Mouse (Mus musculus) limb, embryonic 10.5 days (tissue): ENCODE data around the gene Armh1. TPM values are rescaled to one million over a fixed set of nuclear protein-coding genes. Genes with fewer than 3 reads are reported as not detected.

Experiments
- DNase-seq: peaks from one replicate; pipeline ENCODE4 v3.0.0-alpha.2; 2017; ENCODE audit warnings: low spot score
- H3K27ac ChIP-seq: fragments of 300-500 bp; sonication (generic); 2 replicates; pipeline ENCODE4 v1.5.1; 2016; ENCODE audit warnings: mild to moderate bottlenecking
- H3K27me3 ChIP-seq: fragments of 300-500 bp; sonication (generic); 2 replicates; pipeline ENCODE4 v1.6.1; 2016; ENCODE audit warnings: low read depth, mild to moderate bottlenecking; ENCODE audit not compliant: poor library complexity, severe bottlenecking
- H3K36me3 ChIP-seq: fragments of 300-500 bp; sonication (generic); 2 replicates; pipeline ENCODE4 v1.6.1; 2016; ENCODE audit warnings: mild to moderate bottlenecking, moderate library complexity
- H3K4me1 ChIP-seq: fragments of 300-500 bp; sonication (generic); 2 replicates; pipeline ENCODE4 v1.6.1; 2016
- H3K4me3 ChIP-seq: fragments of 300-500 bp; sonication (generic); 2 replicates; pipeline ENCODE4 v1.5.1; 2016; ENCODE audit warnings: mild to moderate bottlenecking, moderate library complexity
- H3K9me3 ChIP-seq: fragments of 300-500 bp; sonication (generic); replicated peaks from 2 replicates; pipeline ENCODE4 v1.6.1; 2016; ENCODE audit warnings: mild to moderate bottlenecking
- WGBS: fragments of 180-500 bp; shearing (Covaris S2); methylation state at CpG from one replicate; pipeline ENCODE4 v1.1.7; 2016; 5-methylcytosine and 5-hydroxymethylcytosine counted together
- polyA plus RNA-seq: library from polyadenylated mRNA; unstranded; fragments of >200 nt; fragmentation: Nextera tagmentation; extraction: Ambion mirVana; gene quantifications from 2 replicates; pipeline ENCODE4 v1.2.1, GENCODE M21; 2016

Gene Armh1
- polyA plus RNA-seq, 1 experiment from 2014 or later = 0.25 TPM

DNA sequence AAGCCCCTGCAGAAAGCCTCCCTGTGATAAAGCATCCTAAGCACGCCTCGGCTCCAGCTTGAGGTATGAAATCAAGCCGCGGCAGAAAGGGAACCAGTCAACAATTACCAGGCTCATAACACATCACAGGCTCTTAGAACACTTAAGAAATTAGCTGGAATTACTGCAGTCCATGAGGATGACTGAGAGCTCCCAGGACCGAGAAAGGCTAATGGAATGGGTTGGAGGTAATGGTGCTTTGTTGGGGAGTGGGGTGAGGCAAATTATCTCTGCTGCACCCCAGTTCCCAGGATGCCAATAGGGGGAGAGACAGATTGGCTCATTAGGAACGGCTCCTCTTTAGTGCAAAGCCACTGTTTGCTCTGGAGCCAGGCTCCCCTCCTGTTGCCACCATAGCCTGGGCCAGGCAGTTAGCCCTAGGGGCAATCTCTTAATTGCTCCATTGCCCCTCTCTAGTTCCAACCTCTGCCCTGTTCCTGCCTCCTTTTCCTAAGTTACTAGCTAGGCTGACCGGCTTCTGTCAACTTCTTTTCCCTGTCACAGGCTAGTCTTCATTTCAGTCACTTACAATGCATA lies 17.7 kb downstream of the Armh1 start:
- Histone ChIP-seq H3K27me3 (no peaks in the 10 kb centered on the region), H3K36me3 (no peaks in the 10 kb centered on the region), H3K9me3 (no peaks in the 10 kb centered on the region), H3K27ac (no peak overlapping the region), H3K4me1 (peaks cover 15% of the 10 kb centered on the region), H3K4me3 (no peak overlapping the region)
- WGBS = 45% methylated on average over 7 of the region's 7 CpGs
- DNase-seq = no peak

DNA sequence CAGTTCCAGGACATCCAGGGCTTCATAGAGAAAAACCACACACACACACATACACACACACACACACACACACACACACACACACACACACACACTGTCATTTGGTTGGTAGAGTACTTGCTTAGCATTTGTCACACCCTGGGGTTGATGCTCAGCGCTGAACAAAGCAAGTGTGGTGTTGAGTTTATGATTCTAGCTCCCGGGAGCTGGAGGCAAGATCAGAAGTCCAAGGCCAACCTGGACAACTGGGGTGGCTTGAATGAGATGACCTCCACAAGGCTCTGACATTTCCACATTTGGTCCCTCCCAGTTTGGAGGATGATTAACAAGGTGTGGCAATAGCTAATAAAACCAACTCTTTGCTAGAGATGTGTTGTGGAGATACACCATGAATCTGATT lies 20.7 kb downstream of the Armh1 start:
- no peak overlapping the region for H3K4me3 ChIP-seq
- H3K27ac ChIP-seq = no peak overlapping the region
- WGBS = 83% methylated on average over 2 of the region's 2 CpGs
- no peaks in the 10 kb centered on the region for H3K27me3 ChIP-seq
- no peak for DNase-seq
- peaks cover 17% of the 10 kb centered on the region for H3K4me1 ChIP-seq
- no peaks in the 10 kb centered on the region for H3K36me3 ChIP-seq
- H3K9me3 ChIP-seq = no peaks in the 10 kb centered on the region

DNA sequence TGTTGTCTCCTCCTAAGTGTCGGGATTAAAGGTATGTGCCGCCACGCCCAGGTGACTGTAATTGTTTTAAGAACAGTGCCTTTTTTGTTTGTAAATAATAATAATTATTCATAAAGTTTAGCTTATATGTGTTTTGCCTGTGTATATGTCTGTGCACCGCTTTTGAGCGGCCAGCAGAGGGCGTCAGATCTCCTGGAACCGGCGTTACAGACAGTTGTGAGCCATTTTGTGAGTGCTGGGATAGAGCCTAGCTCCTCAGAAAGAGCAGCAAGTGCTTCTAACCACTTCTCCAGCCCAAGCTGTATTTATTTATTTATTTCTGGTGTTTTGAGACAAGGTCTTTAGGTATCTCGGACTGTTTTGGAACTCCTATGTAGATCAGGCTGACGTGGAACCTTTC lies 21.6 kb downstream of the Armh1 start:
- WGBS = 57% methylated on average over 10 of the region's 10 CpGs
- H3K27ac ChIP-seq = no peak overlapping the region
- no peaks in the 10 kb centered on the region for H3K9me3 ChIP-seq
- H3K27me3 ChIP-seq = no peaks in the 10 kb centered on the region
- no peak overlapping the region for H3K4me3 ChIP-seq
- DNase-seq = peak; percentile 48
- H3K36me3 ChIP-seq = no peaks in the 10 kb centered on the region
- peaks cover 14% of the 10 kb centered on the region for H3K4me1 ChIP-seq

GRCm38 (mm10) chr4:117229590-117229989 lies 22.3 kb downstream of the Armh1 start:
- no peak for DNase-seq
- no peaks in the 10 kb centered on the region for H3K9me3 ChIP-seq
- no peak overlapping the region for H3K4me3 ChIP-seq
- 67% methylated on average over 15 of the region's 15 CpGs for WGBS
- H3K27me3 ChIP-seq = no peaks in the 10 kb centered on the region
- H3K4me1 ChIP-seq = peaks cover 13% of the 10 kb centered on the region
- no peak overlapping the region for H3K27ac ChIP-seq
- H3K36me3 ChIP-seq = no peaks in the 10 kb centered on the region

DNA sequence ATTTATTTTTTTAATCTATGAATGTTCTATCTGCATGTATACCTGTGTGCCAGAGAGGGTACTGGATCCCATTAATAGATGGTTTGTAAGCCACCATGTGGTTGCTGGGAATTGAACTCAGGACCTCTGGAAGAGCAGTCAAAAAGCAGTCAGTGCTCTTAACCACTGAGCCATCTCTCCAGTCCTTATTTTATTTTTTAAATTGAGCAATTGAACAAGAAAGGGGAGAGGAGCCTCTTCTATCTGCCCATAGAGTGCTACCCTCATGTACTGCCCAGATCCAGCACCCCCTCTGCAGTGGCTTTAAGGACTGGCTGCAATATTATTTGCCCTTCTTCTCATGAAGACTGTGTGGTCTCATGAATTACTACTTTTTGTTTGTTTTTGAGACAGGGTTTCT lies 26.7 kb downstream of the Armh1 start:
- no peak for DNase-seq
- no peaks in the 10 kb centered on the region for H3K36me3 ChIP-seq
- no peak overlapping the region for H3K4me3 ChIP-seq
- H3K4me1 ChIP-seq = 0 out of 2 replicates have a peak, but pooled peaks cover 11% of the 10 kb centered on the region
- H3K9me3 ChIP-seq = no peaks in the 10 kb centered on the region
- H3K27me3 ChIP-seq = no peaks in the 10 kb centered on the region
- H3K27ac ChIP-seq = no peak overlapping the region

GRCm38 (mm10) chr4:117224122-117224521 lies 27.8 kb downstream of the Armh1 start:
- no peak for DNase-seq
- H3K9me3 ChIP-seq = no peaks in the 10 kb centered on the region
- 75% methylated on average over 8 of the region's 8 CpGs for WGBS
- H3K36me3 ChIP-seq = no peaks in the 10 kb centered on the region
- no peak overlapping the region for H3K4me3 ChIP-seq
- no peak overlapping the region for H3K27ac ChIP-seq
- 0 out of 2 replicates have a peak, but pooled peaks cover 6% of the 10 kb centered on the region for H3K4me1 ChIP-seq
- no peaks in the 10 kb centered on the region for H3K27me3 ChIP-seq

- WGBS = 30% methylated on average over 5 of the region's 5 CpGs
Measured at GRCm38 (mm10) chr4:117223001-117223400, 28.9 kb downstream of the Armh1 start.

DNA sequence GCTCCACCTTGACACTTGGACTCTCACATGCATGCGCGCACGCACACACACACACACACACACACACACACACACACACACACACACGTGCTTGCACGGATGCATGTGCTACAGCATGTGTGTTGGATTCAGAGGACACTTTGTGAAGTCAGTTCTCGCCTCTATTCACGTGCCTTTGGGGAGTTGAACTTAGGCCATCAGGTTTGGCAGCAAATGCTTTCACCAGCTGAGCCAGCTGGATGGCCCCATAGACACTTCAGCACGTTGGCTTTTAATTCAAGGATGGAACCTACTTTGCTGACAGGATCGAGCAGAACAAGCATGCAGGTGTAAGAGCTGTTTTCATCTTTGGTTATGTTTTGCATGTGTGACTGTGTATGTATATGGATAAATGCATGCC lies 30.1 kb downstream of the Armh1 start:
- DNase-seq = no peak
- H3K4me3 ChIP-seq = no peak overlapping the region
- 88% methylated on average over 9 of the region's 9 CpGs for WGBS
- 0 out of 2 replicates have a peak, but pooled peaks cover 5% of the 10 kb centered on the region for H3K4me1 ChIP-seq
- no peaks in the 10 kb centered on the region for H3K27me3 ChIP-seq
- no peaks in the 10 kb centered on the region for H3K9me3 ChIP-seq
- no peaks in the 10 kb centered on the region for H3K36me3 ChIP-seq
- no peak overlapping the region for H3K27ac ChIP-seq

More at GRCm38 (mm10) chr4:117223001-117223400, 28.9 kb downstream of the Armh1 start:
- DNase-seq = no peak
- no peak overlapping the region for H3K4me3 ChIP-seq
- H3K27me3 ChIP-seq = no peaks in the 10 kb centered on the region
- 0 out of 2 replicates have a peak, but pooled peaks cover 5% of the 10 kb centered on the region for H3K4me1 ChIP-seq
- no peaks in the 10 kb centered on the region for H3K9me3 ChIP-seq
- H3K36me3 ChIP-seq = no peaks in the 10 kb centered on the region
- H3K27ac ChIP-seq = no peak overlapping the region

DNA sequence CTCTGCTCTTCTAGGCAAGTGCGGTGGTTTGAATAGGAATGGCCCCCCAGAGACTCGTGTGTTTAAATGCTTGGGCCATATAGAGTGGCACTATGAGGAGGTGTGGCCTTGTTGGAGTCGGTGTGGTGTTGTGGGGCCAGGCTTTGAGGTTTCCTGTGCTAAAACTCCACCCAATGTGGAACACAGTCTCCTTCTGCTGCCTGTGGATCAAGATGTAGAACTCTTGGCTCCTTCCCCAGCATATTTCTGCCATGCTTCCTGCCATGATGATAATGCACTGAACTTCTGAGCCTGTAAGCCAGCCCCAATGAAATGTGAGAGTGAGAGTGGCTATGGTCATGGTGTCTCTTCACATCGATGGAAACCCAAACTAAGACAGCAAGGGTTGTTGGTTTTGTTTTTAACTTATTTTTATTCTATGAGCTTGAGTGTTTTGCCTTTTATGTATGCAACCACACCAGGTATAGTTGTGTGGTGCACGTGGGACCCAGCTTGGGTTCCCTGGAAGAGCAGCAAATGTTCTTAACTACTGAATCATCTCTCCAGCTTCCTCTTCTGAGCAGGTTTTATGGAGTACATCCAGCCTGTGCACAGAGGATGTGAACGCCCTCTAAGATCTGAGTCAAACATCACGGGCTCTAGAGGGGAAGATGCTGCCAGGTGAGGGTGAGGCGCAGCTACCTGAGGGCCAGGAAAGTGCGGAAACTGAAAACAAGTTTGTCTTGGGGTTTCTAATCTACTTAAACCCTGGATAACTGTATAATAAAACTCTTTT lies 31.0 kb downstream of the Armh1 start:
- H3K9me3 ChIP-seq = no peaks in the 10 kb centered on the region
- no peak overlapping the region for H3K4me3 ChIP-seq
- no peaks in the 10 kb centered on the region for H3K27me3 ChIP-seq
- WGBS = 85% methylated on average over 9 of the region's 9 CpGs
- no peaks in the 10 kb centered on the region for H3K36me3 ChIP-seq
- no peak for DNase-seq
- no peak overlapping the region for H3K27ac ChIP-seq
- 0 out of 2 replicates have a peak, but pooled peaks cover 5% of the 10 kb centered on the region for H3K4me1 ChIP-seq

GRCm38 (mm10) chr4:117218517-117219219 lies 33.3 kb downstream of the Armh1 start:
- peak; percentile 78 for DNase-seq
- WGBS = 42% methylated on average over 10 of the region's 10 CpGs
- H3K4me1 ChIP-seq = peaks cover 6% of the 10 kb centered on the region; the same call in 1 of the 2 replicates

GRCm38 (mm10) chr4:117217029-117217428 lies 34.9 kb downstream of the Armh1 start:
- 80% methylated on average over 5 of the region's 5 CpGs for WGBS
- no peaks in the 10 kb centered on the region for H3K36me3 ChIP-seq
- H3K27ac ChIP-seq = no peak overlapping the region

More at GRCm38 (mm10) chr4:117218517-117219219, 33.3 kb downstream of the Armh1 start:
- H3K27me3 ChIP-seq = no peaks in the 10 kb centered on the region
- H3K36me3 ChIP-seq = no peaks in the 10 kb centered on the region
- no peaks in the 10 kb centered on the region for H3K9me3 ChIP-seq
- H3K27ac ChIP-seq = no peak overlapping the region
- no peak overlapping the region for H3K4me3 ChIP-seq

GRCm38 (mm10) chr4:117214250-117214649 lies 37.7 kb downstream of the Armh1 start:
- no peak for DNase-seq
- no peak overlapping the region for H3K4me3 ChIP-seq
- no peaks in the 10 kb centered on the region for H3K9me3 ChIP-seq
- H3K36me3 ChIP-seq = no peaks in the 10 kb centered on the region
- H3K4me1 ChIP-seq = peaks cover 11% of the 10 kb centered on the region; the same call in 1 of the 2 replicates
- H3K27ac ChIP-seq = 0 out of 2 replicates have a peak overlapping the region, but pooled peaks have one; percentile 20
- 81% methylated on average over 6 of the region's 6 CpGs for WGBS
- H3K27me3 ChIP-seq = no peaks in the 10 kb centered on the region

More at GRCm38 (mm10) chr4:117217029-117217428, 34.9 kb downstream of the Armh1 start:
- no peaks in the 10 kb centered on the region for H3K9me3 ChIP-seq
- H3K4me1 ChIP-seq = peaks cover 11% of the 10 kb centered on the region; the same call in 1 of the 2 replicates
- no peak overlapping the region for H3K4me3 ChIP-seq
- DNase-seq = no peak
- no peaks in the 10 kb centered on the region for H3K27me3 ChIP-seq
